In genomic region chr13:116705611-116706386, GRCm38 (mm10) we compare ENCODE assay signal across 8 mouse cellular contexts.
DNase-seq lines count a peak whose midpoint lies in the region; ATAC-seq lines count a peak whose summit lies in the region.

No protein-coding gene starts in this region.

- peak; percentile 41; the same call in 1 of the 2 replicates for ATAC-seq in common myeloid progenitor, adult 5-6 weeks (replicated peaks; ENCODE audit: low read depth, poor library complexity, severe bottlenecking)
- ATAC-seq in hindbrain, embryonic 11.5 days (ENCODE audit: low FRiP score): peak; percentile 63
- peak; percentile 21 for ATAC-seq in megakaryocyte progenitor cell, adult 5-6 weeks (replicated peaks; ENCODE audit: poor library complexity)
- ATAC-seq in megakaryocyte-erythroid progenitor cell, adult 5-6 weeks (replicated peaks; ENCODE audit: low FRiP score, low TSS enrichment, poor library complexity, severe bottlenecking): no peak

- H3K4me2 ChIP-seq in hindbrain, embryonic 11.5 days (replicated peaks; ENCODE audit: low read depth, low read length): peak overlapping the region; percentile 54

- H3K36me3 ChIP-seq in hindbrain, embryonic 11.5 days (ENCODE audit: control insufficient read depth, insufficient read depth, low read length): no peaks in the 10 kb centered on the region

- no peaks in the 10 kb centered on the region for H3K9me3 ChIP-seq in hindbrain, embryonic 11.5 days (ENCODE audit: control insufficient read depth, low read length)

- peak overlapping the region; percentile 25 for H3K4me3 ChIP-seq in hindbrain, embryonic 11.5 days (ENCODE audit: low read depth, low read length)

- no peak overlapping the region for H3K9ac ChIP-seq in hindbrain, embryonic 11.5 days (ENCODE audit: low read depth, low read length)

- H3K27ac ChIP-seq in hindbrain, embryonic 11.5 days (ENCODE audit: low read depth, low read length): peak overlapping the region; percentile 17; the same call in 1 of the 2 replicates

- peaks cover 3% of the 10 kb centered on the region for H3K4me1 ChIP-seq in hindbrain, embryonic 11.5 days (replicated peaks; ENCODE audit: control insufficient read depth, insufficient read depth, low read length)

- peaks cover 46% of the 10 kb centered on the region for H3K27me3 ChIP-seq in hindbrain, embryonic 11.5 days (ENCODE audit: control insufficient read depth, insufficient read depth, low read length)

- peak; percentile 8 for DNase-seq in kidney, adult 18-20 months
- no peak for DNase-seq in kidney, postnatal 10 days
- peak; percentile 64 for DNase-seq in hindbrain, embryonic 11.5 days (ENCODE audit: low spot score)
- no peak for DNase-seq in thymus, postnatal 14 days
- no peak for DNase-seq in c-Kit-positive CD71-positive TER-119-positive erythroid progenitor cells, embryonic 14.5 days (ENCODE audit: low spot score)

- under 1% methylated on average over 39 of the region's 39 CpGs for WGBS in hindbrain, embryonic 11.5 days

Comparison
In these comparisons a context has a peak if more than half of its experiments do, and no peak if none do; other contexts are left out.
1. DNase-seq: peak in kidney, adult 18-20 months (single experiment) and hindbrain, embryonic 11.5 days (single experiment); none in kidney, postnatal 10 days (single experiment), thymus, postnatal 14 days (single experiment) and c-Kit-positive CD71-positive TER-119-positive erythroid progenitor cells, embryonic 14.5 days (single experiment).